Mouse (Mus musculus): ENCODE measurements around the gene Caprin2. TPM values are rescaled to one million over a fixed set of nuclear protein-coding genes. Genes with fewer than 3 reads are reported as not detected.

Caprin2 gene
- 7.6 and 8.0 TPM in 2 replicates for polyA plus RNA-seq (2012; rRNA removed)

GRCm38 (mm10) chr6:148895773-148896506 is at the start of gene Caprin2:
Gene Caprin2 (minus strand): TSS chr6:148896237.

DNA sequence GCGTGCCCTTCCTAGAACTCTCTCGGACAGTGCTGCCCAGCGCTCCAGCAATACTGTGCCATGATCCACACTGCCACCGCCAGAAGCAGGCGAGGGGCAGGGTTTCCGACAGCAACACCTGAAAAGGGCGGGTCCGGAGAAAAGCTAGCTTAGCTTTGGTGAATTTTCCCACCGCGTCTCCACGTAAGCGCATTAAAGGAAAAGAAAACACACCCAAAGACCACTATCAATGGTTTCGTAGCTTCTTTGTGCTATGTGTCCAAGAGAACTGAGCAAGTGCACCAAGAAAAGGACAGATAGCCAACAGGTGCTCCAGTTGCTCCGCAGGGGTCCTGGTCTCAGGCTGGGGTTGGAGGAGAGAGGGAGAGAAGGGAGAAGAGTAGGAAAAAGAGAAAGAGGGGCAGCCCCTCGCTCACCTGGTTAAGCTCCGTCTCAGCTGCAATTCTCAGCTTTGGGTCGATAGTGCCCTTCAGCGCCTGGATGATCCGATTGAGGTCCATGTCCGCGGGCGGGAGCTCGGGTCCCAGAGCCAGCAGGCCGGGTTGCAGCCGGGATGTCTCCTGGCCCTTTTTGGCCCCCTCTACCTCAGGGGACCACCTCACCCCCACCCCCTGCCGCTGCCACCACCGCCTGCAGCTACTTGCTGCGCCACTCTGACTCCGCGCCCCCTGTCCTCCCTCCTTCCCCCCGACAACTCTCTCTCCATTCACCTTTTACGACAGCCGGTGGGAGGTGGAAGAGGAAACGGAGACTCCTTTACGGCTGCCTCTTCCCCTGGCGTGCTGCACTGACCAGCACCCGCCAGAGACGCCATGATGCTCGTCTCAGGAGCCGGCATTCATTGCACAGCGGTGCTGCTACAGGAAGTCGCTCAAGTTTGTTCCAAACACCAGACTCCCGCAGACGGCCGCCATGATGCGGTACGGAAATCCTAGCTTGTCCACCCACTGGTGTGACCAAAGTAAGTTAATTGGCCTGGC is 65.0 kb downstream of the Caprin2 start, which contains the start of gene Ipo8:
TSS of gene Ipo8 (minus strand) at position 720 of the 980 bp plus-strand sequence.

Other genes with a start within 250 kb of the Caprin2 start
- gene Ipo8, start 64.8 kb downstream of the Caprin2 start, polyA plus RNA-seq (2012; rRNA removed), result 4.7 and 5.7 TPM in 2 replicates
- 8.3 and 10.4 TPM in 2 replicates for gene Sinhcaf, start 50.2 kb upstream of the Caprin2 start, polyA plus RNA-seq (2012; rRNA removed)
- 2.1 and 2.6 TPM in 2 replicates for gene Dennd5b, start 205.4 kb upstream of the Caprin2 start, polyA plus RNA-seq (2012; rRNA removed)
- gene Gm10203, start 233.9 kb upstream of the Caprin2 start, polyA plus RNA-seq (2012; rRNA removed), result not detected in 2 replicates
- gene Etfbkmt, start 243.6 kb upstream of the Caprin2 start, polyA plus RNA-seq (2012; rRNA removed), result 7.9 and 8.9 TPM in 2 replicates

All from liver, embryonic 14 days (tissue).